Mouse (Mus musculus) liver, adult 2 months (tissue): Measurements from ENCODE around the gene Mrm3. TPM values are rescaled to one million over a fixed set of nuclear protein-coding genes. Genes with fewer than 3 reads are reported as not detected.

Source experiments
- DNase-seq: peaks from one replicate; pipeline ENCODE4 v3.0.0-alpha.2; 2011; ENCODE audit warnings: low read depth, low spot score; ENCODE audit errors: extremely low read depth
- H3K27ac ChIP-seq: fragments of 200-500 bp; replicated peaks from 2 replicates; pipeline ENCODE4 v1.5.1; 2012; ENCODE audit warnings: low read depth, mild to moderate bottlenecking, control low read depth, inconsistent platforms, low read length; ENCODE audit not compliant: insufficient read depth
- H3K27me3 ChIP-seq: fragments of 200-500 bp; 2 replicates; pipeline ENCODE4 v1.6.1; 2012; ENCODE audit warnings: mild to moderate bottlenecking, moderate library complexity, low read length, inconsistent platforms; ENCODE audit not compliant: control insufficient read depth, insufficient read depth
- H3K36me3 ChIP-seq: fragments of 200-500 bp; 2 replicates; pipeline ENCODE4 v1.6.1; 2012; ENCODE audit warnings: low read length, inconsistent platforms; ENCODE audit not compliant: control insufficient read depth, insufficient read depth
- H3K4me1 ChIP-seq: fragments of 200-500 bp; 2 replicates; pipeline ENCODE4 v1.6.1; 2011; ENCODE audit warnings: low read length; ENCODE audit not compliant: control insufficient read depth, insufficient read depth
- H3K4me3 ChIP-seq: fragments of 200-500 bp; 2 replicates; pipeline ENCODE4 v1.5.1; 2011; ENCODE audit warnings: low read depth, mild to moderate bottlenecking, control low read depth, low read length, moderate library complexity; ENCODE audit not compliant: insufficient read depth
- H3K79me2 ChIP-seq: fragments of 200-500 bp; 2 replicates; pipeline ENCODE4 v1.6.1; 2012; ENCODE audit warnings: inconsistent platforms, mild to moderate bottlenecking, low read length, moderate library complexity; ENCODE audit not compliant: control insufficient read depth, insufficient read depth
- H3K9ac ChIP-seq: fragments of 200-500 bp; 2 replicates; pipeline ENCODE4 v1.6.1; 2012; ENCODE audit warnings: low read depth, mild to moderate bottlenecking, control low read depth, inconsistent platforms, low read length
- CTCF ChIP-seq: fragments of 200-500 bp; IDR thresholded peaks from 2 replicates; pipeline ENCODE4 v1.5.1; 2011; ENCODE audit warnings: low read depth, low read length, control low read depth
- POLR2A ChIP-seq: fragments of 200-500 bp; IDR thresholded peaks from 2 replicates; pipeline ENCODE4 v1.6.1; 2011; ENCODE audit warnings: low read length, control low read depth; ENCODE audit not compliant: insufficient read depth; ENCODE audit errors: extremely low read depth
- WGBS: fragments of 180-500 bp; shearing (Covaris S2); methylation state at CpG from one replicate; pipeline ENCODE4 v1.1.7; 2018; 5-methylcytosine and 5-hydroxymethylcytosine counted together
- polyA plus RNA-seq: library from polyadenylated mRNA; depleted of rRNA; stranded (reverse); fragments of >200 nt; gene quantifications from 2 replicates; pipeline ENCODE4 v1.2.3, GENCODE M21; 2012
- total RNA-seq: library from RNA; depleted of rRNA; stranded (reverse); fragments of >200 nt; gene quantifications from 2 replicates; pipeline ENCODE4 v1.2.3, GENCODE M21; 2014

Mrm3 gene
- total and polyA plus RNA-seq, 2 experiments, result 7.1 to 10.1 TPM

DNA sequence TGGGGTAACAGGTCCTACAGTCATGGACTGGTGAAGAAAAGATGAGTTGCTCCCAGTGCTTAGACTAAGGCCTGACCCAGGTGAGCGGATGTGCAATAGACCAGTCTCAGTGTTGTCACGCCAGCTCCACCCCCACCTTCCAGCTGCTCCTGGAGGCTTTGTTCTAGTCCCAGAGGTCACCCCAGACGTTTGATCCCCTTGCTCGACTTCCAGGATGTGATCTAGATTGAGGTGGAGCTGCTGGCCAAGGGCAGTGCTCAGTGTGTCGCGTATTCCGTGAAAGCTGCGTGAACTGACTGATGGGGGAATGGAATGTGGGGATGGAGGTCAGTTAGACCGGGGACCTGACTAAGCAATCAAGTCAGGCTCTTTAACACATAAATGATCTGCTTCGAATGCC lies 43.8 kb downstream of the Mrm3 start:
- TF ChIP-seq CTCF, result no peak
- no peak for DNase-seq
- Histone ChIP-seq H3K36me3 (no peaks in the 10 kb centered on the region), H3K27ac (no peak overlapping the region), H3K9ac (no peak overlapping the region), H3K79me2 (no peaks in the 10 kb centered on the region), H3K27me3 (no peaks in the 10 kb centered on the region), H3K4me1 (peaks cover 4% of the 10 kb centered on the region; the same call in 1 of the 2 replicates), H3K4me3 (no peak overlapping the region)
- 72% methylated on average over 10 of the region's 10 CpGs for whole genome bisulfite sequencing

DNA sequence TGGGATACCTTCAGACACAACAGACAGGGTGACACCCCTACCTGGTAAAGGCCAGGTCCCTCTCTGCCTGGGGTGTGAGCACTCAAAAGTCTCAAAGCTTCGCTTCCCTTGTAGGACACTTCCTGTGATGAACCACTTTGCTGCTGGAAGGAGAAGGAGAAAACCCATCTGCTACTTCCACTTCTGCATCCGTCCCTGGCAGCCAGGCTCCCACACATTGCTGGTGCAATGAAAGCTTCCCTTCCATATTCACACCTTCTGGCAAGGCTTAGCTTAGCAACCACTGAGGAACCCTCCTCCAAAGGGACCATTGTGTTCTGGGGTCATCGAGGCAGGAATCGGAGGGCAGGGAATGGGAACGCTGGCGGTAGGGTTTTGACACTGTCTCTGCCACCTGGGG lies 45.1 kb downstream of the Mrm3 start:
- DNase-seq, result no peak
- no peak overlapping the region for H3K4me3 ChIP-seq
- no peak overlapping the region for H3K27ac ChIP-seq
- TF ChIP-seq CTCF (no peak), POLR2A (no peak)
- no peaks in the 10 kb centered on the region for H3K36me3 ChIP-seq
- H3K4me1 ChIP-seq, result peaks cover 5% of the 10 kb centered on the region; the same call in 1 of the 2 replicates
- H3K9ac ChIP-seq, result no peak overlapping the region
- H3K79me2 ChIP-seq, result no peaks in the 10 kb centered on the region
- no peaks in the 10 kb centered on the region for H3K27me3 ChIP-seq
- 95% methylated on average over 6 of the region's 6 CpGs for WGBS

DNA sequence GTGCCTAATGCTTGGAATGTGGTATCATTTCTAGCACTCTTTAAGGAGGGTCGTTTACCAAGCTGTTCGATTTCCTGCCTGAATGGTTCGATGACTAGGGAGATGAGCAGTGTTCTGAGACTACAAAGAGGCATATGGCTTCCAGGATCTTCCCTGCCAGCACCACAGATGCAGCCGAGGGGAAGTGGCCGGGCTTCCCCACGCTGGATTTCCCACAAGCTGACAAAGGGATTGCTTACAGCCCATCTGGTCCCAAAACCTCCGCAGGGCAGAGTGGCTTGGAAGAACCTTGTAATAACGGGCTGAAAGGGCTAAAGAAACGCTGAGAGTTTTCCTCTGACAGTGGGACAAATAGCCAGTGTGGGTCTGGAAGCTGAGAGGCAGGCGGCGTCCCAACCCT lies 46.9 kb downstream of the Mrm3 start:
- no peak for TF ChIP-seq CTCF
- no peak for TF ChIP-seq POLR2A
- H3K27ac ChIP-seq, result no peak overlapping the region
- WGBS, result 73% methylated on average over 11 of the region's 11 CpGs

GRCm38 (mm10) chr11:76291960-76292359 lies 48.4 kb downstream of the Mrm3 start:
- Histone ChIP-seq H3K27me3 (no peaks in the 10 kb centered on the region), H3K36me3 (no peaks in the 10 kb centered on the region), H3K4me3 (no peak overlapping the region), H3K79me2 (no peaks in the 10 kb centered on the region), H3K4me1 (peaks cover 5% of the 10 kb centered on the region; the same call in 1 of the 2 replicates), H3K27ac (peak overlapping the region; percentile 20), H3K9ac (no peak overlapping the region)
- WGBS, result 79% methylated on average over 4 of the region's 4 CpGs
- no peak for DNase-seq
- TF ChIP-seq CTCF (no peak), POLR2A (no peak)

More for the DNA sequence above, 46.9 kb downstream of the Mrm3 start:
- Histone ChIP-seq H3K79me2 (no peaks in the 10 kb centered on the region), H3K27me3 (no peaks in the 10 kb centered on the region), H3K36me3 (no peaks in the 10 kb centered on the region), H3K4me3 (no peak overlapping the region), H3K9ac (no peak overlapping the region), H3K4me1 (peaks cover 5% of the 10 kb centered on the region; the same call in 1 of the 2 replicates)
- no peak for DNase-seq

DNA sequence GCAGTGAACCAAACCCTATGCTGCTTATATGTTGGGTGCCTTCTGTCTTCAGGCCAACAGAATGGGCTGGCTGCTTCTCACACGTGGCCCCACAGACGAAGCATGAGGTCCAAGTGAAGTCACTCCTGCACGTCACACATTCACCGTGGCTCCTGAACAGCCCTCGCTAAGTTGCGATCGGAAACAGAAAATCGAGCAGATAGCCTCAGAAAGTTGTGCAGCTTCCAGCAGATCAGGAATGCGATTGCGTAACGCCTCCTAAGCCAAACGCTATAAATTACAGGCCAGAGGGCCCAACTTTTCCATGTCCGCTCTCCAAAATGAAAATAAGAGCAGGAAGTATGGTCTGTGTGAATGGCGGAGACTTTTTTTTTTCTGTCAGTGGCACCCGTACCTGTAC lies 48.9 kb downstream of the Mrm3 start:
- H3K27me3 ChIP-seq, result no peaks in the 10 kb centered on the region
- no peaks in the 10 kb centered on the region for H3K79me2 ChIP-seq
- H3K36me3 ChIP-seq, result no peaks in the 10 kb centered on the region
- peak overlapping the region; percentile 47 for H3K27ac ChIP-seq
- DNase-seq, result peak; percentile 44
- H3K9ac ChIP-seq, result no peak overlapping the region
- WGBS, result 13% methylated on average over 15 of the region's 15 CpGs
- H3K4me3 ChIP-seq, result no peak overlapping the region
- TF ChIP-seq CTCF, result no peak
- no peak for TF ChIP-seq POLR2A
- peaks cover 5% of the 10 kb centered on the region; the same call in 1 of the 2 replicates for H3K4me1 ChIP-seq

- TF ChIP-seq CTCF, result no peak
- H3K4me3 ChIP-seq, result no peak overlapping the region
- H3K79me2 ChIP-seq, result no peaks in the 10 kb centered on the region
- WGBS, result 89% methylated on average over 6 of the region's 6 CpGs
- H3K36me3 ChIP-seq, result no peaks in the 10 kb centered on the region
- H3K27ac ChIP-seq, result peak overlapping the region; percentile 47; the same call in 1 of the 2 replicates
- peaks cover 5% of the 10 kb centered on the region; the same call in 1 of the 2 replicates for H3K4me1 ChIP-seq
- no peak overlapping the region for H3K9ac ChIP-seq
- no peak for DNase-seq
- H3K27me3 ChIP-seq, result no peaks in the 10 kb centered on the region
Observed at GRCm38 (mm10) chr11:76292831-76293230, 49.3 kb downstream of the Mrm3 start.
